Mouse (Mus musculus) kidney, embryonic 16.5 days (tissue): Measurements from ENCODE around the gene Tex2. TPM values are rescaled to one million over a fixed set of nuclear protein-coding genes. Genes with fewer than 3 reads are reported as not detected.
A peak's percentile ranks its signal among the peaks of the same experiment; 100 is the strongest.
"Not testable (repeated sequence)": the region's sequence is repeated elsewhere in the genome, so short reads cannot be mapped to it uniquely, and the experiment has no call there.

Experiments used
- ATAC-seq: fragments of 200-750 bp; cut with Nextera tagmentation; 2 replicates; pipeline ENCODE4 v1.8.0; 2017; ENCODE audit warnings: moderate TSS enrichment; ENCODE audit not compliant: low FRiP score, low TSS enrichment
- H3K27ac ChIP-seq: fragments of 300-500 bp; sonication (generic); 2 replicates; pipeline ENCODE4 v1.5.1; 2014; ENCODE audit warnings: low read length
- H3K27me3 ChIP-seq: fragments of 300-500 bp; sonication (generic); 2 replicates; pipeline ENCODE4 v1.6.1; 2014; ENCODE audit warnings: low read length, control low read depth, mixed read lengths; ENCODE audit not compliant: insufficient read depth
- H3K36me3 ChIP-seq: fragments of 300-500 bp; sonication (generic); 2 replicates; pipeline ENCODE4 v1.6.1; 2014; ENCODE audit warnings: low read length, control low read depth, mixed read lengths; ENCODE audit not compliant: insufficient read depth
- H3K4me1 ChIP-seq: fragments of 300-500 bp; sonication (generic); 2 replicates; pipeline ENCODE4 v1.6.1; 2014; ENCODE audit warnings: low read length, control low read depth, mixed read lengths; ENCODE audit not compliant: insufficient read depth
- H3K4me2 ChIP-seq: fragments of 300-500 bp; sonication (generic); replicated peaks from 2 replicates; pipeline ENCODE4 v1.6.1; 2014; ENCODE audit warnings: low read depth, low read length
- H3K4me3 ChIP-seq: fragments of 300-500 bp; sonication (generic); 2 replicates; pipeline ENCODE4 v1.5.1; 2014; ENCODE audit warnings: mild to moderate bottlenecking, low read length
- H3K9ac ChIP-seq: fragments of 300-500 bp; sonication (generic); replicated peaks from 2 replicates; pipeline ENCODE4 v1.6.1; 2014; ENCODE audit warnings: low read length
- H3K9me3 ChIP-seq: fragments of 300-500 bp; sonication (generic); 2 replicates; pipeline ENCODE4 v1.6.1; 2016; ENCODE audit warnings: low read length, control low read depth
- WGBS: fragments of 180-500 bp; shearing (Covaris S2); extraction: QIAGEN DNeasy Blood & Tissue Kit; methylation state at CpG from one replicate; pipeline ENCODE4 v1.1.7; 2014; 5-methylcytosine and 5-hydroxymethylcytosine counted together
- polyA plus RNA-seq: library from polyadenylated mRNA; unstranded; fragments of >200 nt; fragmentation: Nextera tagmentation; extraction: Ambion mirVana; gene quantifications from 2 replicates; pipeline ENCODE4 v1.2.1, GENCODE M21; 2015

The Tex2 gene
- polyA plus RNA-seq, 1 experiment from 2014 or later: 10.3 TPM

DNA sequence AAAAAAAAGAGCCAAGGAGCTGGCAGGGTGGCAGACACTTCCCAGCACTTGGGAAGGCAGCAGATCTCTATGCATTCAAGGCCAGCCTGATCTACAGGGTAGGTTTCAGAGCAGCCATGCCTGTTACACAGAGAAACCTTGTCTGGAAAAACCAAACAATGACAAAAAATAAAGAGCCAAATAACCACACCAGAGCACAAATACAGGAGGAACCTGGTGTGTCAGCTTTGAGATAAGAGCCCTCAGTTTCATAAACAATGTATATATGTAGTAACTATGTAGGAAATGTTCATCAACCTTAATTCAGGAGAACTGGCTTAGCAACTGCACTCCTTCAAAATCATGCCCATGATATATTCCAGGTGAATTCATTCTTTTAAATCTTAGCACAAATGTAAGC, 109.1 kb downstream of the Tex2 start:
- H3K27me3 ChIP-seq: no peaks in the 10 kb centered on the region
- H3K4me1 ChIP-seq: 0 out of 2 replicates have a peak, but pooled peaks cover 5% of the 10 kb centered on the region
- no peaks in the 10 kb centered on the region for H3K9me3 ChIP-seq
- H3K27ac ChIP-seq: no peak overlapping the region
- ATAC-seq: no peak
- no peak overlapping the region for H3K4me3 ChIP-seq
- H3K4me2 ChIP-seq: no peak overlapping the region
- H3K36me3 ChIP-seq: peaks cover 2% of the 10 kb centered on the region
- H3K9ac ChIP-seq: no peak overlapping the region

DNA sequence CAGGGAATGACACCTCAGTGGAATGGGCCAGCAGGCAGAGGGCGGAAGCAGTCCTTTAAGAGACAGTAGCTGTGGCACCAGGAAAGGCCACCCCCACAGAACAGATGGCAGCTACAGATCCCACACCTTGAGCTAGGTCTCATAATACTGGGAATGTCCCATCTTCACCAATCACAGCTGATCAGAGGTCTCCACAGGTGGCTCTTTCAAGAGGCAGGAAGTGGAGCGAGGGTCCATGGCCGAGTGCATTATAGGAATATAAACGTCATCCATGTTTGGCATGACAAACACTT, 109.9 kb downstream of the Tex2 start:
- Histone ChIP-seq H3K4me2 (no peak overlapping the region), H3K27ac (no peak overlapping the region), H3K4me1 (0 out of 2 replicates have a peak, but pooled peaks cover 5% of the 10 kb centered on the region), H3K9ac (no peak overlapping the region), H3K27me3 (no peaks in the 10 kb centered on the region), H3K36me3 (no peaks in the 10 kb centered on the region), H3K9me3 (no peaks in the 10 kb centered on the region), H3K4me3 (no peak overlapping the region)
- WGBS: 67% methylated on average over 4 of the region's 4 CpGs
- no peak for ATAC-seq

GRCm38 (mm10) chr11:106502631-106503424, 110.4 kb downstream of the Tex2 start:
- Histone ChIP-seq H3K27ac (peak overlapping the region; percentile 32), H3K27me3 (no peaks in the 10 kb centered on the region), H3K4me1 (0 out of 2 replicates have a peak, but pooled peaks cover 5% of the 10 kb centered on the region), H3K9me3 (no peaks in the 10 kb centered on the region), H3K4me3 (no peak overlapping the region), H3K36me3 (no peaks in the 10 kb centered on the region), H3K4me2 (no peak overlapping the region), H3K9ac (no peak overlapping the region)
- 45% methylated on average over 13 of the region's 13 CpGs for WGBS
- ATAC-seq: no peak

DNA sequence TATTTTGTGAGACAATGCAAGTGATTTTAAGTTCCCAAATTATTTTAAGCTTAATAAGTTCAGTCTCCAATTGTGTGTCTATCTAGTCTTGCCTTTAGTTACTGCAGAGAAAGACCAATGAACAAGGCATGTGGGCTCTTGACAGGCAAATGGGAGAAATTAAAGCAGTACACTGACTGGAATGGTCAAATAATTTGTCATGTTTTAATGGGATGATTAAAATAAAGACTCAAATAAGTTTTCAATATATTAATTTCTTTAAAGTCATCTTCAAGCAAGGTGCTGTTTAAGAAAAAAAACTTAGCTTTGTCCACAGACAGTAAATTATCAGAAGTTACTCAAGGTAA, 111.1 kb downstream of the Tex2 start:
- H3K27ac ChIP-seq: peak overlapping the region; percentile 99
- H3K9ac ChIP-seq: no peak overlapping the region
- no peak for ATAC-seq
- 0 out of 2 replicates have a peak, but pooled peaks cover 5% of the 10 kb centered on the region for H3K4me1 ChIP-seq
- H3K36me3 ChIP-seq: no peaks in the 10 kb centered on the region
- H3K27me3 ChIP-seq: no peaks in the 10 kb centered on the region
- H3K9me3 ChIP-seq: no peaks in the 10 kb centered on the region
- H3K4me3 ChIP-seq: peak overlapping the region; percentile 75; the same call in 1 of the 2 replicates
- peak overlapping the region; percentile 79; the same call in 1 of the 2 replicates for H3K4me2 ChIP-seq

DNA sequence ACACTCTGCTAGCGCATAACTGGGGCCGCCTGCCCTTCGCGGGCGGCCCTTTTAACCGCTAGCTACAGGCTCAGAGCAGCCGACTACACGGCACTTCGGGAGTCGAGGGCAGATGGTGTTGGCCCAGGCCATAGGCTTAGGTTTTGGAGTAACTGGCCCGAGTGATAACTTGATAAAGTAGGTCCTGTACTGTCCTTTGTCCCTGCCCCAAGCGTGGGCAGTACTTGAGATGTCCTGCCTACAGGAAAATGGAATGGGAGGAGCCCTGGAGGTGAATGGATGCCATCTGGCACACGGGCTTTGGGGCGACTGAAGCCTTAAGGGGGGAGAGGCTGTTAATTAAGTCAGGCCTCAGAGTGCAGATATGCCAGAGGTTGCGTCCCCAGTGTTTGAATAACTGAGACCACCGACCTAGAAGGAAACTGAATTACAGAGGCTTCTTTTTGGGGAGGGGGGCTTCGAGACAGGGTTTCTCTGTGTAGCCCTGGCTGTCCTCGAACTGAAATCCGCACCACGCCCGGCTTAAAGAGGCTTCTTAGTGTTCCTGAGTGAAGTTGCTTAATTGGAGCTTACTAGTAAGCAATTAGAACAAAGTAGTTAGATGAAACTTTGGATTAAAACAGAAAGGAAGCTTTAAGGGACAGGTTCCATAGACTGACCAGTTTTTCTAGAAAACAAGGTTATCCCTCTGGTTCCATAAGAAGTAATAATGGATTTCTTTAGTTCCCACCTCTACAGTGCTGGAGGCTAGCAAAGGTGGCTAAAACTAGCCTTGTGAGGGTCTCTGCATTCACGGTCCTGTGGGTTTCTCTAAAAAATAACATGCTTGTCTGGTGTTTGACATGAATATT, 111.7 kb downstream of the Tex2 start:
- WGBS: 2% methylated on average over 22 of the region's 22 CpGs
- Histone ChIP-seq H3K27me3 (no peaks in the 10 kb centered on the region), H3K4me1 (0 out of 2 replicates have a peak, but pooled peaks cover 5% of the 10 kb centered on the region), H3K4me2 (peak overlapping the region; percentile 79), H3K9me3 (no peaks in the 10 kb centered on the region), H3K9ac (peak overlapping the region; percentile 97), H3K4me3 (peak overlapping the region; percentile 75), H3K27ac (peak overlapping the region; percentile 99), H3K36me3 (no peaks in the 10 kb centered on the region)
- peak; percentile 86 for ATAC-seq

- WGBS: under 1% methylated on average over 51 of the region's 55 CpGs
- Histone ChIP-seq H3K4me3 (peak overlapping the region; percentile 75), H3K9ac (peak overlapping the region; percentile 97), H3K4me2 (peak overlapping the region; percentile 79), H3K36me3 (no peaks in the 10 kb centered on the region), H3K27me3 (no peaks in the 10 kb centered on the region), H3K9me3 (no peaks in the 10 kb centered on the region), H3K27ac (peak overlapping the region; percentile 99), H3K4me1 (0 out of 2 replicates have a peak, but pooled peaks cover 5% of the 10 kb centered on the region)
- ATAC-seq: peak; percentile 99
These were observed 112.6 kb downstream of the Tex2 start for GRCm38 (mm10) chr11:106500393-106501307.

GRCm38 (mm10) chr11:106498739-106499379, 114.4 kb downstream of the Tex2 start:
- ATAC-seq: no peak
- Histone ChIP-seq H3K36me3 (no peaks in the 10 kb centered on the region), H3K4me1 (0 out of 2 replicates have a peak, but pooled peaks cover 5% of the 10 kb centered on the region), H3K4me3 (no peak overlapping the region), H3K4me2 (no peak overlapping the region), H3K27ac (no peak overlapping the region), H3K9ac (no peak overlapping the region), H3K9me3 (no peaks in the 10 kb centered on the region), H3K27me3 (no peaks in the 10 kb centered on the region)
- 37% methylated on average over 4 of the region's 4 CpGs for WGBS

GRCm38 (mm10) chr11:106497926-106498325, 115.3 kb downstream of the Tex2 start:
- 98% methylated on average over 2 of the region's 2 CpGs for WGBS
- Histone ChIP-seq H3K27me3 (no peaks in the 10 kb centered on the region), H3K27ac (no peak overlapping the region), H3K4me3 (no peak overlapping the region), H3K36me3 (no peaks in the 10 kb centered on the region), H3K4me2 (no peak overlapping the region), H3K9ac (no peak overlapping the region), H3K9me3 (no peaks in the 10 kb centered on the region), H3K4me1 (0 out of 2 replicates have a peak, but pooled peaks cover 5% of the 10 kb centered on the region)
- no peak for ATAC-seq

DNA sequence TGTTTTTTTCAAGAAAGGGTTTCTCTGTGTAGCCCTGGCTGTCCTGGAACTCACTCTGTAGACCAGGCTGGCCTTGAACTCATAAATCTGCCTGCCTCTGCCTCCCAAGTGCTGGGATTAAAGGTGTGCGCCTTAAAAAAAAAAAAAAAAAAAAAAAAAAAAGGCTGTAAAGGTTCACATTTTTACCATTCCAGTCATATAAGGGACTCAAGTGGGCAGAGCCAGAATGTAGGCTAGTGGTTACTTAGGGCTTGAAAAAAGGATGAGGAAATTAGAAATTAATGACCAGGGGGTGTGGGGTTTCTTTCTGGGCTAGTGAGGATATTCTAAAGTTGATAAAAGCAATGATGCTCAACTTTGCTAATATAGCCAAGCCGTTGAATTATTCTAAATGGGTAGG, 116.2 kb downstream of the Tex2 start:
- not testable (repeated sequence) for H3K36me3 ChIP-seq, H3K4me3 ChIP-seq, H3K9me3 ChIP-seq, H3K4me2 ChIP-seq, H3K27me3 ChIP-seq, ATAC-seq, H3K9ac ChIP-seq, H3K4me1 ChIP-seq, H3K27ac ChIP-seq
- WGBS: 96% methylated on average over 2 of the region's 2 CpGs
